Mouse (Mus musculus) kidney, embryonic 14.5 days (tissue): ENCODE results near the gene Ing4. TPM values are rescaled to one million over a fixed set of nuclear protein-coding genes. Genes with fewer than 3 reads are reported as not detected.

Source experiments
- microRNA-seq: library from miRNA; unstranded; fragments of <30 nt; microRNA quantifications from one replicate; pipeline ENCODE4, GENCODE M21; 2016
- polyA plus RNA-seq: library from polyadenylated mRNA; unstranded; fragments of >200 nt; fragmentation: Nextera tagmentation; extraction: Ambion mirVana; gene quantifications from 2 replicates; pipeline ENCODE4 v1.2.1, GENCODE M21; 2014

The Ing4 gene
- polyA plus RNA-seq, 1 experiment from 2014 or later: 111 TPM

Small RNA genes lying within 50 kb of the gene (microRNA-seq; reads per million reads assigned to microRNA genes)
- gene Mir7045: not detected

Other genes starting within 250 kb of the Ing4 start
- gene Spsb2, start 231.1 kb upstream of the Ing4 start, polyA plus RNA-seq: 8.7 and 11.4 TPM in 2 replicates
- 643 and 681 TPM in 2 replicates for gene Tpi1, start 225.5 kb upstream of the Ing4 start, polyA plus RNA-seq
- 102 and 139 TPM in 2 replicates for gene Usp5, start 210.3 kb upstream of the Ing4 start, polyA plus RNA-seq
- gene Cdca3, start 210.2 kb upstream of the Ing4 start, polyA plus RNA-seq: 201 and 232 TPM in 2 replicates
- gene Gnb3, start 199.5 kb upstream of the Ing4 start, polyA plus RNA-seq: 0.84 and 1.3 TPM in 2 replicates
- gene P3h3, start 182.0 kb upstream of the Ing4 start, polyA plus RNA-seq: 25.8 and 29.5 TPM in 2 replicates
- 0.55 and 1.1 TPM in 2 replicates for gene Gpr162, start 175.8 kb upstream of the Ing4 start, polyA plus RNA-seq
- gene Cd4, start 151.5 kb upstream of the Ing4 start, polyA plus RNA-seq: 0.16 TPM in 1 of 2 replicates, not detected in the other
- 1.6 and 1.7 TPM in 2 replicates for gene Lag3, start 128.1 kb upstream of the Ing4 start, polyA plus RNA-seq
- gene Ptms, start 119.7 kb upstream of the Ing4 start, polyA plus RNA-seq: 219 and 295 TPM in 2 replicates
- gene Mlf2, start 108.4 kb upstream of the Ing4 start, polyA plus RNA-seq: 396 and 402 TPM in 2 replicates
- gene Cops7a, start 74.2 kb upstream of the Ing4 start, polyA plus RNA-seq: 144 and 162 TPM in 2 replicates
- gene Pianp, start 43.1 kb upstream of the Ing4 start, polyA plus RNA-seq: 1.0 and 1.2 TPM in 2 replicates
- gene Zfp384, start 30.6 kb upstream of the Ing4 start, polyA plus RNA-seq: 12.5 and 15.0 TPM in 2 replicates
- 14.0 and 14.7 TPM in 2 replicates for gene Acrbp, start 9.9 kb downstream of the Ing4 start, polyA plus RNA-seq
- 0.43 and 0.45 TPM in 2 replicates for gene Lpar5, start 28.2 kb downstream of the Ing4 start, polyA plus RNA-seq
- gene Chd4, start 56.2 kb downstream of the Ing4 start, polyA plus RNA-seq: 72.1 and 106 TPM in 2 replicates
- 58.2 and 67.2 TPM in 2 replicates for gene Nop2, start 92.1 kb downstream of the Ing4 start, polyA plus RNA-seq
- gene Iffo1, start 105.5 kb downstream of the Ing4 start, polyA plus RNA-seq: 7.0 and 7.4 TPM in 2 replicates
- gene Gapdh, start 126.7 kb downstream of the Ing4 start, polyA plus RNA-seq: 2,196 and 2,293 TPM in 2 replicates
- gene Ncapd2, start 151.9 kb downstream of the Ing4 start, polyA plus RNA-seq: 99.6 and 150 TPM in 2 replicates
- 203 and 238 TPM in 2 replicates for gene Mrpl51, start 152.0 kb downstream of the Ing4 start, polyA plus RNA-seq
- 2.0 and 3.5 TPM in 2 replicates for gene Vamp1, start 175.8 kb downstream of the Ing4 start, polyA plus RNA-seq
- gene Tapbpl, start 192.1 kb downstream of the Ing4 start, polyA plus RNA-seq: 2.0 and 4.5 TPM in 2 replicates
- gene Cd27, start 197.2 kb downstream of the Ing4 start, polyA plus RNA-seq: 1.5 and 2.0 TPM in 2 replicates
- 0.29 TPM in 1 of 2 replicates, not detected in the other for gene Tuba3a, start 246.3 kb downstream of the Ing4 start, polyA plus RNA-seq